Mouse (Mus musculus) heart, embryonic 12.5 days (tissue): ENCODE measurements around the gene H2afv. TPM values are rescaled to one million over a fixed set of nuclear protein-coding genes. Genes with fewer than 3 reads are reported as not detected.

Experiments used
- ATAC-seq: fragments of 200-750 bp; cut with Nextera tagmentation; 2 replicates; pipeline ENCODE4 v1.8.0; 2017; ENCODE audit warnings: moderate TSS enrichment, moderate library complexity; ENCODE audit not compliant: insufficient number of reproducible peaks, low FRiP score
- H3K27ac ChIP-seq: fragments of 300-500 bp; sonication (generic); 2 replicates; pipeline ENCODE4 v1.5.1; 2016; ENCODE audit warnings: mild to moderate bottlenecking, moderate library complexity; ENCODE audit not compliant: poor library complexity, severe bottlenecking
- H3K27me3 ChIP-seq: fragments of 300-500 bp; sonication (generic); replicated peaks from 2 replicates; pipeline ENCODE4 v1.6.1; 2016; ENCODE audit warnings: mild to moderate bottlenecking, moderate library complexity
- H3K36me3 ChIP-seq: fragments of 300-500 bp; sonication (generic); 2 replicates; pipeline ENCODE4 v1.6.1; 2016; ENCODE audit warnings: mild to moderate bottlenecking, moderate library complexity
- H3K4me1 ChIP-seq: fragments of 300-500 bp; sonication (generic); replicated peaks from 2 replicates; pipeline ENCODE4 v1.6.1; 2016; ENCODE audit warnings: mild to moderate bottlenecking
- H3K4me2 ChIP-seq: fragments of 300-500 bp; sonication (generic); 2 replicates; pipeline ENCODE4 v1.6.1; 2016; ENCODE audit warnings: mild to moderate bottlenecking, moderate library complexity
- H3K4me3 ChIP-seq: fragments of 300-500 bp; sonication (generic); 2 replicates; pipeline ENCODE4 v1.5.1; 2016; ENCODE audit warnings: mild to moderate bottlenecking
- H3K9ac ChIP-seq: fragments of 300-500 bp; sonication (generic); 2 replicates; pipeline ENCODE4 v1.6.1; 2016; ENCODE audit warnings: mild to moderate bottlenecking, moderate library complexity
- H3K9me3 ChIP-seq: fragments of 300-500 bp; sonication (generic); replicated peaks from 2 replicates; pipeline ENCODE4 v1.6.1; 2016; ENCODE audit warnings: mild to moderate bottlenecking, moderate library complexity
- WGBS: fragments of 180-500 bp; shearing (Covaris S2); methylation state at CpG from one replicate; pipeline ENCODE4 v1.1.7; 2016; 5-methylcytosine and 5-hydroxymethylcytosine counted together
- polyA plus RNA-seq: library from polyadenylated mRNA; unstranded; fragments of >200 nt; fragmentation: Nextera tagmentation; extraction: Ambion mirVana; gene quantifications from 2 replicates; pipeline ENCODE4 v1.2.1, GENCODE M21; 2016

The H2afv gene
- polyA plus RNA-seq, 1 experiment from 2014 or later = 306 TPM

- WGBS = 87% methylated on average over 19 of the region's 19 CpGs
- H3K27ac ChIP-seq = no peak overlapping the region
- H3K9ac ChIP-seq = no peak overlapping the region
- H3K4me2 ChIP-seq = no peak overlapping the region
- peaks cover 76% of the 10 kb centered on the region for H3K36me3 ChIP-seq
- H3K4me1 ChIP-seq = peaks cover 25% of the 10 kb centered on the region
- H3K9me3 ChIP-seq = no peaks in the 10 kb centered on the region
- H3K4me3 ChIP-seq = no peak overlapping the region
- no peak for ATAC-seq
- H3K27me3 ChIP-seq = no peaks in the 10 kb centered on the region
These were observed 41.4 kb downstream of the H2afv start for GRCm38 (mm10) chr11:6402515-6403510.

- Histone ChIP-seq H3K27me3 (no peaks in the 10 kb centered on the region), H3K27ac (no peak overlapping the region), H3K4me2 (no peak overlapping the region), H3K4me1 (no peaks in the 10 kb centered on the region), H3K9ac (no peak overlapping the region), H3K9me3 (no peaks in the 10 kb centered on the region), H3K4me3 (no peak overlapping the region), H3K36me3 (peaks cover 89% of the 10 kb centered on the region)
- ATAC-seq = no peak
- 97% methylated on average over 10 of the region's 10 CpGs for WGBS
These were observed 46.1 kb downstream of the H2afv start for GRCm38 (mm10) chr11:6398141-6398540.

- Histone ChIP-seq H3K36me3 (peaks cover 71% of the 10 kb centered on the region), H3K4me1 (peaks cover 4% of the 10 kb centered on the region; the same call in 1 of the 2 replicates), H3K27ac (no peak overlapping the region), H3K27me3 (no peaks in the 10 kb centered on the region), H3K9me3 (no peaks in the 10 kb centered on the region), H3K4me2 (no peak overlapping the region), H3K4me3 (no peak overlapping the region), H3K9ac (no peak overlapping the region)
- 95% methylated on average over 5 of the region's 5 CpGs for WGBS
- ATAC-seq = no peak
These were observed 48.7 kb downstream of the H2afv start for GRCm38 (mm10) chr11:6395565-6395964.

DNA sequence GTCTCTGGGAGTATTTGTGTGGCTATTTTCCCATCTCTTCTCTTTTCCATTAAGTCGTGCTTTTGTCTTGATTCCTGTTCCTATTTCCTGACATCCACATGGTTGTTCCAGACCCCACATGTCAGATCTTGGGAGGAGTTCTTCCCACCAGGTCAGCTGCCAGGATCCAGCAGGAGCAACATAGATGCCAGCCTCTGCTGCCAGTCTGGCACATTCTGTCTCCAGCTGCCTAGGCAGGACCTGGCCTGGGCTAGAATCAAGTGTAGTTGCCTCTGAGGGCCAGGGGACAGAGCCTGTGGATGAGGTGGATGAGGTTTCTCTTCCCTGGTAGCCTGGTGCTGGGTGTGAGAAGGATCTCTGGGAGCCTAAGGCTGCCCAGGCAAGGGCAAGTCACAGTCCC is 50.4 kb downstream of the H2afv start:
- no peak overlapping the region for H3K4me3 ChIP-seq
- H3K4me1 ChIP-seq = peaks cover 12% of the 10 kb centered on the region
- no peak overlapping the region for H3K4me2 ChIP-seq
- H3K27me3 ChIP-seq = no peaks in the 10 kb centered on the region
- H3K36me3 ChIP-seq = peaks cover 56% of the 10 kb centered on the region
- ATAC-seq = no peak
- H3K9me3 ChIP-seq = no peaks in the 10 kb centered on the region
- no peak overlapping the region for H3K9ac ChIP-seq
- no peak overlapping the region for H3K27ac ChIP-seq
- 56% methylated on average over 1 of the region's 1 CpGs for WGBS

DNA sequence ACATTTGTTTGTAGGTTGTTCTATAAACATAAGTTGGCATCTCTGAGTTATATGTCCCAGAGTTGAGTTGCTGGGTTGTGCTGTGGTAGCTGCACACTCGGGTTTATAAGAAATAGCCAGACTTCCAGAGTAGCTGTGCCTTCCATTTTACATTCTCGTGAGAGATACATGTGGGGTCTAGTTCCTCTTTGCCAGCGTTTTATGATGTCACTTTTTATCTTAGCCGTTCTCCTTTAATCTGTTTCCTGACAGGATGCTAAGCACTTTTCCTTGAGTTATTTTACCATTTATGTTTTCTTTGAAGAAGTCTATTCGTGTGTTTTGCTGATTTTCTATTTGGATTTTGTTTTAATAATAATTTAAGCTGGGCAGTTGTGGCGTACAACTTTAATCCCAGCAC is 51.4 kb downstream of the H2afv start:
- H3K4me2 ChIP-seq = no peak overlapping the region
- H3K36me3 ChIP-seq = peaks cover 46% of the 10 kb centered on the region
- H3K27ac ChIP-seq = no peak overlapping the region
- H3K4me1 ChIP-seq = peaks cover 12% of the 10 kb centered on the region
- WGBS = 71% methylated on average over 6 of the region's 6 CpGs
- no peak overlapping the region for H3K9ac ChIP-seq
- no peak for ATAC-seq
- no peaks in the 10 kb centered on the region for H3K9me3 ChIP-seq
- no peak overlapping the region for H3K4me3 ChIP-seq
- no peaks in the 10 kb centered on the region for H3K27me3 ChIP-seq

GRCm38 (mm10) chr11:6391516-6392276 is 52.5 kb downstream of the H2afv start:
- WGBS = 88% methylated on average over 8 of the region's 8 CpGs
- no peak for ATAC-seq

DNA sequence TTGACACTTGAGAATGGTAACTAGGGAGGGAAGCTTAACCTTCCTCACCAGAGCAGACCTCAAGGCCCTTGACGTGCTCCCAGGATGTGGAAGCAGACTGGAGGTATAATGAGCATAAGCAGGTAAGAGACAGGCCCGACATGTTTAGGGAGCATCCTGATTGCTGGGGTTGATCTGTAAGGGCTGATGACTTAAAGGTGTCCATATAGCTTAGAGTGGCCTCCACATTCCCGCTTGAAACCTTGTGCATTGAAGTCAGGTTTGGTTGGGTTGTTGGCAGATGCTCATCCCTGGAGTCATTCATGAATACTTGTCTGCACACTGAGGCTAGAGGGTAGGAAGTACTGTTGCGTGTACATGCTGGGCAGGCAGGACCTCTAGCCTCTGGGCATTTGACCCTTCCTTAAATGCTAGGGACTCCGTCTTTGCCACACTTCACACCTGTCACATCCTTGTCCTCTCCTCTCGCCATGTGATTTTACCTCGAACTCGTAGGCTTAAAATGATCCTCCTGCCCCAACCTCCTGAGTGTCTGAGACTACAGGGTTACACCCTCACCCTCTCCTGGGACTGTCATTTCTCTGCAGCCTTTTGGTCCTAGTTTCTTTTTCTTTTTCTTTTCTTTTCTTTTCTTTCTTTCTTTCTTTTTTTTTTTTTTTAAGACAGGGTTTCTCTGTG is 53.7 kb downstream of the H2afv start:
- Histone ChIP-seq H3K27me3 (no peaks in the 10 kb centered on the region), H3K36me3 (peaks cover 23% of the 10 kb centered on the region), H3K9me3 (no peaks in the 10 kb centered on the region), H3K27ac (no peak overlapping the region), H3K4me3 (peak overlapping the region; percentile 99), H3K4me2 (peak overlapping the region; percentile 93), H3K4me1 (peaks cover 12% of the 10 kb centered on the region), H3K9ac (no peak overlapping the region)
- 88% methylated on average over 8 of the region's 8 CpGs for WGBS
- ATAC-seq = no peak

More at GRCm38 (mm10) chr11:6391516-6392276, 52.5 kb downstream of the H2afv start:
- Histone ChIP-seq H3K27ac (no peak overlapping the region), H3K4me2 (no peak overlapping the region), H3K9me3 (no peaks in the 10 kb centered on the region), H3K27me3 (no peaks in the 10 kb centered on the region), H3K4me3 (no peak overlapping the region), H3K36me3 (peaks cover 35% of the 10 kb centered on the region), H3K4me1 (peaks cover 12% of the 10 kb centered on the region), H3K9ac (no peak overlapping the region)

DNA sequence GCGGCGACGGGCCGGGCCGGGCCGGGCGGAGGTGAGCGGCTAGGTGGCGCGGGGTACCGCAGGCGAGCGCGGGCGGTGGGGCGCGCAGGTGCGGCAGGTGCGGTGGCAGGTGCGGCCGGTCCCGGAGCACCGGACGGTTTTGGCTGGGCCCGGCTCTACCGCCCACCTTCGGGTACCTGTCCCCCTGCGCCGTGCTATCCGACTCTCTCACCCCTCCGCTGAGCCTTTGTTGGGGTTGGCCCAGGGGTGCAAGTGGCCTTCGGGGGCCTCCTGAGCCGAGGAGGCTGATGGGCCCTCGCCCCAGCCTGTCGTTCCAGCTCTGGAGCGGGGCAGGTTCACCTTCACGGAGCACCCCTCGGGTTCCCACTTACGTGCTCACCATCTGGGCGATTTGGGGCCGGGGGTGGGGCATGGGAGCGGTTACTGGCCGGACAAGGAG is 54.7 kb downstream of the H2afv start:
- peak overlapping the region; percentile 99 for H3K4me3 ChIP-seq
- peak; percentile 23 for ATAC-seq
- no peaks in the 10 kb centered on the region for H3K27me3 ChIP-seq
- peak overlapping the region; percentile 93 for H3K4me2 ChIP-seq
- H3K4me1 ChIP-seq = peaks cover 12% of the 10 kb centered on the region
- peaks cover 13% of the 10 kb centered on the region for H3K36me3 ChIP-seq
- peak overlapping the region; percentile 93; the same call in 1 of the 2 replicates for H3K27ac ChIP-seq
- H3K9ac ChIP-seq = peak overlapping the region; percentile 96
- WGBS = 1% methylated on average over 29 of the region's 43 CpGs
- H3K9me3 ChIP-seq = no peaks in the 10 kb centered on the region

- H3K9ac ChIP-seq = peak within 1 kb of the TSS; percentile 96
- peak within 1 kb of the TSS; percentile 93 for H3K27ac ChIP-seq
- H3K4me2 ChIP-seq = peak within 1 kb of the TSS; percentile 93
- peak; percentile 99 for ATAC-seq
- H3K9me3 ChIP-seq = no peaks in the 10 kb centered on the region
- H3K27me3 ChIP-seq = no peaks in the 10 kb centered on the region
- peak within 1 kb of the TSS; percentile 99 for H3K4me3 ChIP-seq
- 8% methylated on average over 55 of the region's 60 CpGs for WGBS
- peaks cover 12% of the 10 kb centered on the region for H3K4me1 ChIP-seq
- peaks cover 8% of the 10 kb centered on the region for H3K36me3 ChIP-seq
These were observed 55.4 kb downstream of the H2afv start, which contains the start of gene Zmiz2 for GRCm38 (mm10) chr11:6388726-6389413. Gene Zmiz2 (plus strand): TSS chr11:6389074.

- Histone ChIP-seq H3K4me2 (peak overlapping the region; percentile 52), H3K4me3 (peak overlapping the region; percentile 99; the same call in 1 of the 2 replicates), H3K9me3 (no peaks in the 10 kb centered on the region), H3K4me1 (peaks cover 12% of the 10 kb centered on the region), H3K27me3 (no peaks in the 10 kb centered on the region), H3K36me3 (peaks cover 8% of the 10 kb centered on the region), H3K9ac (no peak overlapping the region), H3K27ac (peak overlapping the region; percentile 93)
- ATAC-seq = no peak
- 86% methylated on average over 6 of the region's 6 CpGs for WGBS
These were observed 56.0 kb downstream of the H2afv start for GRCm38 (mm10) chr11:6388126-6388725.
